Mouse (Mus musculus) adrenal gland, adult (tissue): ENCODE measurements at regions not wholly inside any gene's neighbourhood (a gene's known extent, or its start where the extent isn't known, plus 50 kb on each side); places are given as distances from the start of the nearest gene placed in this dataset.

Experiments used
- DNase-seq, 2 experiments: peaks; one replicate each; pipeline ENCODE4 v3.0.0; 2022 to 2023; ENCODE audit warnings: low spot score in 1 of 2; ENCODE audit not compliant: inconsistent age in 2 of 2

- no peak for DNase-seq
Observed at GRCm38 (mm10) chr3:103408724-103409123, 129.6 kb downstream of the Trim33 start.

- DNase-seq = no peak
Observed at GRCm38 (mm10) chr3:103412247-103412646, 133.2 kb downstream of the Trim33 start.

- DNase-seq = no peak
Observed at GRCm38 (mm10) chr3:103415051-103415695, 136.1 kb downstream of the Trim33 start.

GRCm38 (mm10) chr3:103416296-103416695 is 137.2 kb downstream of the Trim33 start:
- peak in 1 of 2 experiments; percentile 50 for DNase-seq

- DNase-seq = no peak
Observed at GRCm38 (mm10) chr3:103417781-103418180, 138.7 kb downstream of the Trim33 start.

GRCm38 (mm10) chr3:103419761-103420620 is 140.9 kb downstream of the Trim33 start:
- peak in 1 of 2 experiments; percentile 48 for DNase-seq

- DNase-seq = no peak
Observed at GRCm38 (mm10) chr3:103420621-103421274, 141.7 kb downstream of the Trim33 start.

GRCm38 (mm10) chr3:103421275-103421621 is 142.2 kb downstream of the Trim33 start:
- peak in 1 of 2 experiments; percentile 32 for DNase-seq

GRCm38 (mm10) chr3:103422806-103423205 is 143.7 kb downstream of the Trim33 start:
- DNase-seq = no peak

- DNase-seq = no peak
Observed at GRCm38 (mm10) chr3:103423290-103423689, 144.2 kb downstream of the Trim33 start.

GRCm38 (mm10) chr3:103425812-103426430 is 146.8 kb downstream of the Trim33 start:
- no peak for DNase-seq

- DNase-seq = peak; percentile 11 to 43
Observed at GRCm38 (mm10) chr3:103429227-103429788, 145.7 kb upstream of the Syt6 start.

GRCm38 (mm10) chr3:103430131-103430530 is 144.9 kb upstream of the Syt6 start:
- DNase-seq = no peak

- DNase-seq = no peak
Observed at GRCm38 (mm10) chr3:103432254-103432653, 142.8 kb upstream of the Syt6 start.

GRCm38 (mm10) chr3:103436902-103437603 is 138.0 kb upstream of the Syt6 start:
- no peak for DNase-seq

- peak; percentile 51 to 86 for DNase-seq
Observed at GRCm38 (mm10) chr3:103438791-103439354, 136.2 kb upstream of the Syt6 start.

- no peak for DNase-seq
Observed at GRCm38 (mm10) chr3:103443247-103443646, 131.8 kb upstream of the Syt6 start.

- no peak for DNase-seq
Observed at GRCm38 (mm10) chr3:103445852-103446251, 129.2 kb upstream of the Syt6 start.

GRCm38 (mm10) chr3:103449851-103450250 is 125.2 kb upstream of the Syt6 start:
- DNase-seq = no peak

- no peak for DNase-seq
Observed at GRCm38 (mm10) chr3:103451971-103452370, 123.1 kb upstream of the Syt6 start.
